Mouse (Mus musculus) frontal cortex, postnatal 36 days (tissue): ENCODE results near the gene A030005L19Rik.
"Not testable (repeated sequence)": the region's sequence is repeated elsewhere in the genome, so short reads cannot be mapped to it uniquely, and the experiment has no call there.

Experiments
- DNase-seq, 2 experiments: peaks; one replicate each; pipeline ENCODE4 v3.0.0; 2022; ENCODE audit warnings: low spot score in 2 of 2

A030005L19Rik gene

GRCm38 (mm10) chr1:82913025-82913424 is at the start of gene A030005L19Rik:
Gene A030005L19Rik (plus strand): TSS chr1:82913325.
- no peak for DNase-seq

GRCm38 (mm10) chr1:82870202-82870601 is 42.9 kb upstream of the A030005L19Rik start:
- DNase-seq = no peak

- DNase-seq = no peak
Observed at GRCm38 (mm10) chr1:82879172-82879571, 34.0 kb upstream of the A030005L19Rik start.

GRCm38 (mm10) chr1:82880196-82880595 is 32.9 kb upstream of the A030005L19Rik start:
- DNase-seq = no peak

- DNase-seq = no peak
Observed at GRCm38 (mm10) chr1:82893269-82893668, 19.9 kb upstream of the A030005L19Rik start.

- DNase-seq = no peak
Observed at GRCm38 (mm10) chr1:82900567-82900966, 12.6 kb upstream of the A030005L19Rik start.

- DNase-seq = no peak
Observed at GRCm38 (mm10) chr1:82901201-82901600, 11.9 kb upstream of the A030005L19Rik start.

GRCm38 (mm10) chr1:82905886-82906285 is 7.2 kb upstream of the A030005L19Rik start:
- DNase-seq = no peak

- not testable (repeated sequence) for DNase-seq
Observed at GRCm38 (mm10) chr1:82913434-82913833, 309 bp downstream of the A030005L19Rik start.

- no peak for DNase-seq
Observed at GRCm38 (mm10) chr1:82924650-82925049, 11.5 kb downstream of the A030005L19Rik start, which contains the start of gene A030014E15Rik. Gene A030014E15Rik (plus strand): TSS chr1:82924917.

- DNase-seq = not testable (repeated sequence)
Observed at GRCm38 (mm10) chr1:82930558-82930957, 17.4 kb downstream of the A030005L19Rik start.

- not testable (repeated sequence) for DNase-seq
Observed at GRCm38 (mm10) chr1:82931326-82931725, 18.2 kb downstream of the A030005L19Rik start, which contains the start of gene Gm6217. Gene Gm6217 (minus strand): TSS chr1:82931399.

- no peak for DNase-seq
Observed at GRCm38 (mm10) chr1:82938666-82939065, 25.5 kb downstream of the A030005L19Rik start.

GRCm38 (mm10) chr1:82942505-82942904 is 29.4 kb downstream of the A030005L19Rik start:
- DNase-seq = not testable (repeated sequence)

- DNase-seq = not testable (repeated sequence)
Observed at GRCm38 (mm10) chr1:82943295-82943694, 30.2 kb downstream of the A030005L19Rik start, which contains the start of gene A030003K21Rik. Gene A030003K21Rik (minus strand): TSS chr1:82943388.

GRCm38 (mm10) chr1:82946029-82946428 is 32.9 kb downstream of the A030005L19Rik start:
- not testable (repeated sequence) for DNase-seq

- no peak for DNase-seq
Observed at GRCm38 (mm10) chr1:82948601-82949000, 35.5 kb downstream of the A030005L19Rik start.

GRCm38 (mm10) chr1:82955913-82956312 is 42.8 kb downstream of the A030005L19Rik start, which contains the start of gene Gm7544:
Gene Gm7544 (minus strand): TSS chr1:82956013.
- DNase-seq = not testable (repeated sequence)

- DNase-seq = no peak
Observed at GRCm38 (mm10) chr1:82959870-82960385, 46.8 kb downstream of the A030005L19Rik start, which contains the start of gene Gm47955. Gene Gm47955 (plus strand): TSS chr1:82960286.
